ENCODE assay signal across 8 mouse cellular contexts in the genomic region with DNA sequence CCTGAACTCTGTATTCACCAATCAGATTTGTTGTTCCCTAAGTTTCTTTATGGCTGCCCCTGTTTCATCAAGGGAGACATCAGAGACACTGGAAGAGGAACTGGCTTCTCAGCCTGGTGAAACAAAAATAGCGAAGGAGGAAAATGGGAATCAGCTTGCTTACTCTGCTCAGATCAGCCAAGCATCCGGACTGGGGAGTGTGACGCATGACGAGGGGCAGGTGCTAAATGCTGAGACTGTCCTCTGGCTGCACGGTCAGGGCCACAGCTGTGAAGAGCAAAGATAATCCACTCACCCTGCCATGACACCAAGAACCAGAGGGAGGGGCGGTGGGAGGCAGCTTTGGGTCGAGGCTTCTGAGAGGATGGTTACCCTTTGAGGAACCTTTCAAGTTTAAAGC.
DNase-seq lines count a peak whose midpoint lies in the region; ATAC-seq and TF ChIP-seq lines count a peak whose summit lies in the region.
"Had no signal": no experiment of that assay in that cellular context is flagged by ENCODE, and none has a peak within 500 bp of the region (broad histone marks: within the 10 kb centered on the region; RNA-seq: fewer than 3 reads in every experiment).

No protein-coding gene starts in this region.

- no peak for TF ChIP-seq CTCF in lung, adult 2 months (IDR thresholded peaks at IDR 0.05; ENCODE audit: insufficient read depth, low read length)
- TF ChIP-seq CTCF in gastrocnemius, adult 2 months (IDR thresholded peaks at IDR 0.05): no peak

- no peak overlapping the region for H3K9ac ChIP-seq in lung, embryonic 16.5 days (ENCODE audit: low read length)
- no peak overlapping the region for H3K9ac ChIP-seq in heart, embryonic 11.5 days (ENCODE audit: low read depth, low read length)
- H3K9ac ChIP-seq: embryonic facial prominence, embryonic 15.5 days had no signal

- peak; percentile 52; the same call in 1 of the 2 replicates for ATAC-seq in lung, embryonic 16.5 days (ENCODE audit: low read depth)
- ATAC-seq in heart, embryonic 11.5 days (replicated peaks; ENCODE audit: insufficient number of reproducible peaks, low FRiP score, low TSS enrichment): no peak

- H3K9me3 ChIP-seq in lung, embryonic 16.5 days (ENCODE audit: control insufficient read depth, low read length): no peaks in the 10 kb centered on the region
- H3K9me3 ChIP-seq in heart, embryonic 11.5 days (replicated peaks; ENCODE audit: control insufficient read depth, low read length): no peaks in the 10 kb centered on the region
- H3K9me3 ChIP-seq: embryonic facial prominence, embryonic 15.5 days had no signal

- no peak for TF ChIP-seq POLR2A in lung, adult 2 months (IDR thresholded peaks at IDR 0.05; ENCODE audit: borderline replicate concordance, extremely low read depth, low read depth, low read length)

- H3K27ac ChIP-seq in lung, embryonic 16.5 days (ENCODE audit: low read length): no peak overlapping the region
- H3K27ac ChIP-seq in gastrocnemius, adult 2 months: peak overlapping the region; percentile 43; the same call in 1 of the 2 replicates
- H3K27ac ChIP-seq in heart, embryonic 11.5 days (ENCODE audit: low read depth, low read length): 0 out of 2 replicates have a peak overlapping the region, but pooled peaks have one; percentile 2
- H3K27ac ChIP-seq in macrophage: peak overlapping the region; percentile 69
- H3K27ac ChIP-seq: embryonic facial prominence, embryonic 15.5 days had no signal

- no peaks in the 10 kb centered on the region for H3K27me3 ChIP-seq in lung, embryonic 16.5 days (ENCODE audit: control insufficient read depth, insufficient read depth, low read depth, low read length)
- no peaks in the 10 kb centered on the region for H3K27me3 ChIP-seq in heart, embryonic 11.5 days (ENCODE audit: control insufficient read depth, insufficient read depth, low read length)

- H3K4me3 ChIP-seq in lung, embryonic 16.5 days (ENCODE audit: low read length): no peak overlapping the region
- no peak overlapping the region for H3K4me3 ChIP-seq in lung, adult 2 months (replicated peaks; ENCODE audit: extremely low read depth, low read depth, low read length)
- no peak overlapping the region for H3K4me3 ChIP-seq in gastrocnemius, adult 2 months
- H3K4me3 ChIP-seq in heart, embryonic 11.5 days (ENCODE audit: low read depth, low read length): no peak overlapping the region
- no peak overlapping the region for H3K4me3 ChIP-seq in macrophage (ENCODE audit: inconsistent target)
- H3K4me3 ChIP-seq: embryonic facial prominence, embryonic 15.5 days had no signal

- no peak overlapping the region for H3K4me2 ChIP-seq in lung, embryonic 16.5 days (ENCODE audit: low read depth, low read length)
- no peak overlapping the region for H3K4me2 ChIP-seq in heart, embryonic 11.5 days
- H3K4me2 ChIP-seq: embryonic facial prominence, embryonic 15.5 days had no signal

- H3K79me2 ChIP-seq in macrophage (ENCODE audit: inconsistent target): no peaks in the 10 kb centered on the region

- no peaks in the 10 kb centered on the region for H3K36me3 ChIP-seq in lung, embryonic 16.5 days (ENCODE audit: control insufficient read depth, insufficient read depth, low read length)
- H3K36me3 ChIP-seq in heart, embryonic 11.5 days (ENCODE audit: control insufficient read depth, insufficient read depth, low read length): no peaks in the 10 kb centered on the region
- H3K36me3 ChIP-seq in macrophage (ENCODE audit: inconsistent target): no peaks in the 10 kb centered on the region
- H3K36me3 ChIP-seq: embryonic facial prominence, embryonic 15.5 days had no signal

- DNase-seq in lung, adult 2 months: no peak
- peak; percentile 57 for DNase-seq in gastrocnemius, adult 2 months
- DNase-seq in embryo, embryonic 10.5 days (ENCODE audit: low spot score): no peak
- DNase-seq in thymus, postnatal 10 days (ENCODE audit: low spot score in 2 of 2): no peak

- 24% methylated on average over 7 of the region's 7 CpGs for WGBS in lung, embryonic 16.5 days
- WGBS in lung, adult 2 months: 33% methylated on average over 7 of the region's 7 CpGs
- WGBS in heart, embryonic 11.5 days (ENCODE audit: insufficient replicate concordance): 19% methylated on average over 7 of the region's 7 CpGs
- WGBS in macrophage (ENCODE audit: missing documents): 47% methylated on average over 7 of the region's 7 CpGs

- intact Hi-C loops in gastrocnemius, adult 2 months (cut with DNase I): no loop called here

- 0 out of 2 replicates have a peak, but pooled peaks cover 3% of the 10 kb centered on the region for H3K4me1 ChIP-seq in lung, embryonic 16.5 days (replicated peaks; ENCODE audit: control insufficient read depth, insufficient read depth, low read length)
- no peaks in the 10 kb centered on the region; the same call in 1 of the 2 replicates for H3K4me1 ChIP-seq in lung, adult 2 months (ENCODE audit: control insufficient read depth, insufficient read depth, low read length)
- H3K4me1 ChIP-seq in heart, embryonic 11.5 days (ENCODE audit: control insufficient read depth, insufficient read depth, low read length): peaks cover 38% of the 10 kb centered on the region
